Mouse (Mus musculus) limb, embryonic 10.5 days (tissue): ENCODE measurements around the gene Nptx1. TPM values are rescaled to one million over a fixed set of nuclear protein-coding genes. Genes with fewer than 3 reads are reported as not detected.

Experiments used
- DNase-seq: peaks from one replicate; pipeline ENCODE4 v3.0.0-alpha.2; 2017; ENCODE audit warnings: low spot score
- H3K27ac ChIP-seq: fragments of 300-500 bp; sonication (generic); 2 replicates; pipeline ENCODE4 v1.5.1; 2016; ENCODE audit warnings: mild to moderate bottlenecking
- H3K27me3 ChIP-seq: fragments of 300-500 bp; sonication (generic); 2 replicates; pipeline ENCODE4 v1.6.1; 2016; ENCODE audit warnings: low read depth, mild to moderate bottlenecking; ENCODE audit not compliant: poor library complexity, severe bottlenecking
- H3K36me3 ChIP-seq: fragments of 300-500 bp; sonication (generic); 2 replicates; pipeline ENCODE4 v1.6.1; 2016; ENCODE audit warnings: mild to moderate bottlenecking, moderate library complexity
- H3K4me1 ChIP-seq: fragments of 300-500 bp; sonication (generic); 2 replicates; pipeline ENCODE4 v1.6.1; 2016
- H3K4me3 ChIP-seq: fragments of 300-500 bp; sonication (generic); 2 replicates; pipeline ENCODE4 v1.5.1; 2016; ENCODE audit warnings: mild to moderate bottlenecking, moderate library complexity
- H3K9me3 ChIP-seq: fragments of 300-500 bp; sonication (generic); replicated peaks from 2 replicates; pipeline ENCODE4 v1.6.1; 2016; ENCODE audit warnings: mild to moderate bottlenecking
- WGBS: fragments of 180-500 bp; shearing (Covaris S2); methylation state at CpG from one replicate; pipeline ENCODE4 v1.1.7; 2016; 5-methylcytosine and 5-hydroxymethylcytosine counted together
- polyA plus RNA-seq: library from polyadenylated mRNA; unstranded; fragments of >200 nt; fragmentation: Nextera tagmentation; extraction: Ambion mirVana; gene quantifications from 2 replicates; pipeline ENCODE4 v1.2.1, GENCODE M21; 2016

Nptx1 gene
- polyA plus RNA-seq, 1 experiment from 2014 or later, result 0.36 TPM

GRCm38 (mm10) chr11:119547951-119548591 lies 518 bp upstream of the Nptx1 start:
- 3% methylated on average over 39 of the region's 39 CpGs for WGBS
- Histone ChIP-seq H3K27ac (0 out of 2 replicates have a peak overlapping the region, but pooled peaks have one; percentile 65), H3K27me3 (peaks cover 100% of the 10 kb centered on the region), H3K4me3 (peak overlapping the region; percentile 61), H3K36me3 (no peaks in the 10 kb centered on the region), H3K9me3 (no peaks in the 10 kb centered on the region), H3K4me1 (peaks cover 44% of the 10 kb centered on the region)
- peak; percentile 72 for DNase-seq

- H3K27ac ChIP-seq, result 0 out of 2 replicates have a peak overlapping the region, but pooled peaks have one; percentile 65
These were observed 914 bp downstream of the Nptx1 start for GRCm38 (mm10) chr11:119546496-119547182.

GRCm38 (mm10) chr11:119545741-119546495 lies 1.6 kb downstream of the Nptx1 start:
- DNase-seq, result no peak
- H3K4me1 ChIP-seq, result peaks cover 44% of the 10 kb centered on the region
- peaks cover 100% of the 10 kb centered on the region for H3K27me3 ChIP-seq
- no peaks in the 10 kb centered on the region for H3K9me3 ChIP-seq
- H3K27ac ChIP-seq, result 0 out of 2 replicates have a peak overlapping the region, but pooled peaks have one; percentile 14
- H3K4me3 ChIP-seq, result peak overlapping the region; percentile 61; the same call in 1 of the 2 replicates
- no peaks in the 10 kb centered on the region for H3K36me3 ChIP-seq
- 10% methylated on average over 10 of the region's 10 CpGs for WGBS

More at GRCm38 (mm10) chr11:119546496-119547182, 914 bp downstream of the Nptx1 start:
- Histone ChIP-seq H3K9me3 (no peaks in the 10 kb centered on the region), H3K4me3 (peak overlapping the region; percentile 61), H3K27me3 (peaks cover 100% of the 10 kb centered on the region), H3K4me1 (peaks cover 44% of the 10 kb centered on the region), H3K36me3 (no peaks in the 10 kb centered on the region)
- DNase-seq, result peak; percentile 50
- 1% methylated on average over 46 of the region's 46 CpGs for WGBS

GRCm38 (mm10) chr11:119545281-119545680 lies 2.3 kb downstream of the Nptx1 start:
- 51% methylated on average over 3 of the region's 3 CpGs for WGBS
- Histone ChIP-seq H3K27me3 (peaks cover 100% of the 10 kb centered on the region), H3K9me3 (no peaks in the 10 kb centered on the region), H3K4me1 (peaks cover 44% of the 10 kb centered on the region), H3K4me3 (no peak overlapping the region), H3K27ac (no peak overlapping the region), H3K36me3 (no peaks in the 10 kb centered on the region)
- no peak for DNase-seq

GRCm38 (mm10) chr11:119544518-119545105 lies 2.9 kb downstream of the Nptx1 start:
- no peaks in the 10 kb centered on the region for H3K9me3 ChIP-seq

GRCm38 (mm10) chr11:119543816-119544517 lies 3.6 kb downstream of the Nptx1 start:
- 60% methylated on average over 16 of the region's 16 CpGs for WGBS
- peaks cover 98% of the 10 kb centered on the region for H3K27me3 ChIP-seq
- no peaks in the 10 kb centered on the region for H3K9me3 ChIP-seq
- DNase-seq, result no peak
- peaks cover 35% of the 10 kb centered on the region for H3K4me1 ChIP-seq
- no peak overlapping the region for H3K4me3 ChIP-seq
- no peak overlapping the region for H3K27ac ChIP-seq
- H3K36me3 ChIP-seq, result no peaks in the 10 kb centered on the region

More at GRCm38 (mm10) chr11:119544518-119545105, 2.9 kb downstream of the Nptx1 start:
- DNase-seq, result no peak
- Histone ChIP-seq H3K27ac (no peak overlapping the region), H3K27me3 (peaks cover 100% of the 10 kb centered on the region), H3K36me3 (no peaks in the 10 kb centered on the region), H3K4me1 (peaks cover 42% of the 10 kb centered on the region), H3K4me3 (no peak overlapping the region)
- 85% methylated on average over 15 of the region's 15 CpGs for WGBS

GRCm38 (mm10) chr11:119542886-119543285 lies 4.7 kb downstream of the Nptx1 start:
- Histone ChIP-seq H3K36me3 (no peaks in the 10 kb centered on the region), H3K4me3 (no peak overlapping the region), H3K4me1 (peaks cover 24% of the 10 kb centered on the region), H3K9me3 (no peaks in the 10 kb centered on the region), H3K27me3 (peaks cover 89% of the 10 kb centered on the region), H3K27ac (no peak overlapping the region)
- no peak for DNase-seq
- WGBS, result 77% methylated on average over 5 of the region's 5 CpGs

GRCm38 (mm10) chr11:119542371-119542770 lies 5.2 kb downstream of the Nptx1 start:
- Histone ChIP-seq H3K27me3 (peaks cover 87% of the 10 kb centered on the region), H3K4me1 (peaks cover 19% of the 10 kb centered on the region), H3K27ac (no peak overlapping the region), H3K36me3 (no peaks in the 10 kb centered on the region), H3K9me3 (no peaks in the 10 kb centered on the region), H3K4me3 (no peak overlapping the region)
- no peak for DNase-seq
- 51% methylated on average over 9 of the region's 9 CpGs for WGBS

- Histone ChIP-seq H3K27me3 (peaks cover 74% of the 10 kb centered on the region), H3K4me1 (peaks cover 6% of the 10 kb centered on the region), H3K9me3 (no peaks in the 10 kb centered on the region), H3K36me3 (no peaks in the 10 kb centered on the region), H3K27ac (no peak overlapping the region), H3K4me3 (no peak overlapping the region)
- no peak for DNase-seq
- WGBS, result 80% methylated on average over 9 of the region's 9 CpGs
These were observed 6.5 kb downstream of the Nptx1 start for GRCm38 (mm10) chr11:119541082-119541481.

- H3K4me1 ChIP-seq, result peaks cover 3% of the 10 kb centered on the region; the same call in 1 of the 2 replicates
- DNase-seq, result no peak
- H3K27ac ChIP-seq, result no peak overlapping the region
- no peaks in the 10 kb centered on the region for H3K36me3 ChIP-seq
- H3K27me3 ChIP-seq, result peaks cover 69% of the 10 kb centered on the region
- no peak overlapping the region for H3K4me3 ChIP-seq
- H3K9me3 ChIP-seq, result no peaks in the 10 kb centered on the region
- WGBS, result 80% methylated on average over 9 of the region's 9 CpGs
These were observed 7.0 kb downstream of the Nptx1 start for GRCm38 (mm10) chr11:119540560-119540959.

GRCm38 (mm10) chr11:119539944-119540343 lies 7.6 kb downstream of the Nptx1 start:
- Histone ChIP-seq H3K4me1 (no peaks in the 10 kb centered on the region), H3K9me3 (no peaks in the 10 kb centered on the region), H3K36me3 (no peaks in the 10 kb centered on the region), H3K27ac (no peak overlapping the region), H3K27me3 (peaks cover 63% of the 10 kb centered on the region), H3K4me3 (no peak overlapping the region)
- DNase-seq, result peak; percentile 74
- WGBS, result 32% methylated on average over 14 of the region's 14 CpGs

- no peak for DNase-seq
- Histone ChIP-seq H3K27me3 (0 out of 2 replicates have a peak, but pooled peaks cover 4% of the 10 kb centered on the region), H3K4me3 (no peak overlapping the region), H3K4me1 (peaks cover 4% of the 10 kb centered on the region; the same call in 1 of the 2 replicates), H3K36me3 (no peaks in the 10 kb centered on the region), H3K27ac (no peak overlapping the region), H3K9me3 (no peaks in the 10 kb centered on the region)
- WGBS, result 70% methylated on average over 7 of the region's 7 CpGs
These were observed 13.8 kb downstream of the Nptx1 start for GRCm38 (mm10) chr11:119533745-119534144.
